Mouse (Mus musculus) mesoderm, embryonic 11.5 days (tissue): ENCODE results near the gene 4930407I10Rik.

Experiments
- DNase-seq: peaks from one replicate; pipeline ENCODE4 v3.0.0-alpha.2; 2012; ENCODE audit warnings: low read depth, low spot score

4930407I10Rik gene

GRCm38 (mm10) chr15:82058719-82059201, at the start of gene 4930407I10Rik:
Gene 4930407I10Rik, plus strand, starts transcription at chr15:82059151.
- no peak for DNase-seq

DNA sequence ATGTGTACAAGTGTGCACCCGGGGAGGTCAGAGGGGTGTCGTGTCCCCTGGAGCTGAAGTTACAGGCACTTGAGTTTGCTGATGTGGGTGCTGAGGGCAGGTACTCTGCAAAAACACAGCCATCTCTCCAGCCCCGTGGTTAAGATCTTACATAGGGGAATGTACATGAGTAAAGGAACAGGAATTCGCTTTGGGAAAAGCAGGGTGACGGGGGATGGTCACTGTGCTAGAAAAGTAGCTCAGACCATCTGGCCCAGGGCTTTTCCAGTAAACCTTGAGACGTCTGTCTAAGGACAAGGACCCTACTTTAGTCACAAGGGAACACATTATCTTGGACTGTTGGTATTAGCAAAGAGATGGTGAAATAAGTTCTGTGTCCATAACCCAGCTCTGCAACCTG, 47.0 kb upstream of the 4930407I10Rik start:
- DNase-seq = no peak

DNA sequence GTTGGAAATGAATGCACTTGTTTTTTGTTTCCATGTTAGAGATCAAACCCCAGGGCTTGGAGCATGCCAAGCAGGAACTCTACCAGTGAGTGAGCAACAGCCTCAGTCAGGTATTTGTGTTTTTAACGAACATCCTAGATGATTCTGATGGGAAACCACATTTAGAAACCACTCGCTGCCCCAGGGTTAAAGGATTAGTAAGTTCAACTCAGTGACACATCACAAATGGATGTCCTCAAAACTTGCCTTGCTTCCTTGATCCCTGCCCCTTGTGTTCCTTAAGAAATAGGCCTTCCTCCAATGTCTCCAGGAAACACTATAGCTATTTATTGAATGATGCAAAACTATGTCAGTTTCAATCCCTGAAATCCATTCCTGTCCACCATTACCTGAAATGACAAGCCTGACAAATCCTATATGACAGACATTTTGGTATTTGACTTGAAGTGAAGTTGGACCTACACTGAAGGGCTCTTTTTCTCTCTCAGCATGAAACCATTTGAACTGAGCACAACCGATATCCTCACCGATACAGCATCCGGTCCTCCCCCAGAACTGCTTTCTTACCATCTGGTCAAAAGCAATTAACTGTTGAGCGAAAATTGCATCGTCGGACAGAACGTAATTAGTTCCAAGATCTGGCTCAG, 44.1 kb upstream of the 4930407I10Rik start:
- DNase-seq = no peak

GRCm38 (mm10) chr15:82015392-82016100, 43.4 kb upstream of the 4930407I10Rik start:
- peak; percentile 39 for DNase-seq

- DNase-seq = peak; percentile 99
Observed at GRCm38 (mm10) chr15:82016101-82016808, 42.7 kb upstream of the 4930407I10Rik start.

- DNase-seq = no peak
Observed at GRCm38 (mm10) chr15:82016830-82017229, 42.1 kb upstream of the 4930407I10Rik start.

DNA sequence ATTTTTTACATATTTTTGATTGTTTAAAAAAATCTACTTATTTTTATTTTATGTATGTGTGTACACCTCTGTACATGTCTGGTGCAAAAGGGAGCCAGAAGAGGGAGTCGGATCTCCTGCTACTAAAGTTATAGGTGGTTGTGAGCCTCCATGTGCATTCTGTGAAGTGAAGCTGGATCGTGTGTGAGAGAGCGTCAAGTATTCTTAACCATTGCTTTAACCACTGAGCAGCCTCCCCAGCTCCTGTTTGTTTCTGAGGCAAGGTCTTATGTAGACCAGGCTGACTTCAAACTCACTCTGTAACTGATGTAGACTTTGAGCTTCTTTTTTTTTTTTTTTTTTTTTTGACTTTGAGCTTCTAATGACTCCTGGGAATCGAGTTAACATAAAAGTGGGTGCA, 41.5 kb upstream of the 4930407I10Rik start:
- DNase-seq = no peak

- no peak for DNase-seq
Observed at GRCm38 (mm10) chr15:82019288-82019687, 39.7 kb upstream of the 4930407I10Rik start.

DNA sequence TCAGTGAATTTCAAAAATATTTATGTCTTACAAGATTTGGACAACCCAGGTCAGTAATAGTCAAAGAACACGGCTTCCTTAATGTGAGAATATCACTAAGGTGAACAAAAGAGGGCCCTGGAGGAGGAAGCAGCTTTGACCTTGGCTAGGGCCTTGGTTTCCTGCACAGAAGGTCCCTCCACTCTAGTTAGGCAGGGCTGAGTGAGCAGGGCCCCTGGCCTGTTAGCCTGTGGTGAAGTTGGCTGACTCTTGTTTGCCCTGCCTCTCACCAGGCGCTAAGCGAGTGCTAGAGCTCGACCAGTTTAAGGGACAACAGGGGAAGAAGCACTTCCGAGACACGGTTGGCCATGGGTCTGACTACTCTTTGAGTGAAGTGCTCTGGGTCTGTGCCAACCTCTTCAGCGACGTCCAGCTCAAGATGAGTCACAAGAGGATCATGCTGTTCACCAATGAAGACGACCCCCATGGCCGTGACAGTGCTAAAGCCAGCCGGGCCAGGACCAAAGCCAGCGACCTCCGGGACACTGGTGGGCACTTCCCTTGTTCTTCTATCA, 36.3 kb upstream of the 4930407I10Rik start:
- no peak for DNase-seq

- no peak for DNase-seq
Observed at GRCm38 (mm10) chr15:82023965-82024635, 34.9 kb upstream of the 4930407I10Rik start.

GRCm38 (mm10) chr15:82027276-82027675, 31.7 kb upstream of the 4930407I10Rik start:
- no peak for DNase-seq

GRCm38 (mm10) chr15:82027726-82028125, 31.2 kb upstream of the 4930407I10Rik start:
- no peak for DNase-seq

GRCm38 (mm10) chr15:82032386-82032785, 26.6 kb upstream of the 4930407I10Rik start:
- no peak for DNase-seq

DNA sequence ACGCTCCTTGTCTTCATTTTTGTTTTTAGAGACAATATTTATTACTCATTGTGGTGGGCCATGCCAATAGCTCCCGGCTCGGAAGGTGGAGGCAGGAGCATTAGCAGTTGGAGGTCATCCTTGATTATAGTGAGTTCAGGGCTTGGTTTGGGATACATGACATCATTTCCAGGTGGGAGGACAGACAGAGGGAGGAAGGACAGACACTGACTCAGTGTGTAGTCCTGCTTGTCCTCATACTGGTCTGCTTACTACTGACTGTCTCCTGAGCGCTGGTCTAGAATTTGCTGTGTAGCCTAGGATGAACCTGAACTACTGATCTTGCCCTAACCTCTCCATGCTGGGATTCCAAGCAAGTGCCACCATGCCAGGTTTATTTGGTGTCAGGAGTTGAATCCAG, 25.2 kb upstream of the 4930407I10Rik start, which contains the start of gene Desi1:
Desi1 (minus strand) TSS at position 101 of the 400 bp plus-strand sequence.
- DNase-seq = no peak

GRCm38 (mm10) chr15:82035904-82036689, 22.9 kb upstream of the 4930407I10Rik start:
- no peak for DNase-seq

- peak; percentile 66 for DNase-seq
Observed at GRCm38 (mm10) chr15:82040650-82041049, 18.3 kb upstream of the 4930407I10Rik start.

DNA sequence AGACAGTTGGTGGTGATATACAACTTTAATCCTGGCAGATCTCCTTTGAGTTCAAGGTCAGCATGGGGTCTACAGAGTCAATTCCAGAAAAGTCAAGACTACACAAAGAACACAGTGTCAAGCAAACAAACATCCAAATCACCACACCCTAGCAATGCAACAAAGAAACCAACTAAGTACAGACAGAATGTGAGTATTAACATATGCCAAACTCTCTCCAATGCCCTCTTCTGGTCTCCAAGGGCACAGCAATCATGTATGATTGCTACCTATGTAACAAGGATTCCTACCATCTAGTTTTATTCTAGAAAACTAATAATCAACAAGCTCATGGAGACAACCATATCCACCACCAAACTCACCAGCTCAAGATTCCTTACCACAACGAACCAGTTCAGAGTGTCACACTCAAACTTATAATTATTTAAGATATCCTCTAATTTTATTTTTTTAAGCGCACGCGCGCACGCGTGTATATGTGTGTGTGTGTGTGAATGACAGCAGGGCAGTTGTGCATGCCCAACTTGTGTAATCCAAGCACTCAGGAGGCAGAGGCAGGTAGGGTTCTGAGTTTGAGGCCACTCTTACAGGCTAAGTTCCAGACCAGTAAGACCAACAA, 14.7 kb upstream of the 4930407I10Rik start:
- no peak for DNase-seq

DNA sequence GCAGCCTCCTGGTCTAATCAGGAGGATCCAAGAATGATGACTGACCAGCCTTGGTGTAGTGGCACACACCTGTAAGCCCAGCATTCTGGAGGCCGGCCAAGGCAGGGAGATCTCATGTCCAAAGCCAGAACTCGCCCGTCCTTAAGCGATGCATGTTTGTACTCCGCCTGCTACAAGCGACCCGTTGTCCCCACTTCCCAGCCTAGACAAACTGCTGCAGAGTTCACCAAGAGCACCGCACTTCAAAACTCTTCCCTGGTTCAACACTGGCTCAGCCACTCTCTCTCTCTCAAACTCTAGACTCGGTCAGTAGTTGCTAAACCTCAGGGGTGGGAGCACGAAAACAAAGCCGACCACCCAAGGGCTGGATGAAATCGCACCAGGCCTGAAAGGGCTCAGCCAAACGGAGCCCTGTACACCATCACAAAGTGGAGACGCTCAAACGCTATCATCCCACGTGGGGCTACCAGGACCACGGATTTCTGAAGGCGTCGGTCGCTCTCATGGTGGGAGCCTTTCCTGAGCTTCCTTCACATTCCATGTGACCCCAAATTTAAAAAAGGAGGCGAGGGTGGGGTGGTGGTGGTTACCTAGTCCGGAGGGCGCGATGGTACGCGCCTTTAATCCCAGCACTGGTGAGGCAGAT, 12.6 kb upstream of the 4930407I10Rik start:
- DNase-seq = no peak

GRCm38 (mm10) chr15:82047080-82047883, 11.7 kb upstream of the 4930407I10Rik start, which contains the start of gene Snu13:
Gene Snu13, minus strand, starts transcription at chr15:82047598.
- peak; percentile 87 for DNase-seq
